Mouse (Mus musculus): ENCODE data around the gene Tigar.

GRCm38 (mm10) chr6:127044909-127045308 lies 64.4 kb downstream of the Tigar start:
- TF ChIP-seq CTCF (conservative IDR thresholded peaks at IDR 0.05; ENCODE audit: insufficient read depth, insufficient read length, low read depth, low read length) (no peak), POLR2A (IDR thresholded peaks at IDR 0.05; ENCODE audit: low read depth, low read length) (no peak)
